Mouse (Mus musculus) embryonic facial prominence, embryonic 13.5 days (tissue): ENCODE results near the gene Pcnx3. TPM values are rescaled to one million over a fixed set of nuclear protein-coding genes. Genes with fewer than 3 reads are reported as not detected.
A peak's percentile ranks its signal among the peaks of the same experiment; 100 is the strongest.
"Not testable (repeated sequence)": the region's sequence is repeated elsewhere in the genome, so short reads cannot be mapped to it uniquely, and the experiment has no call there.

ENCODE experiments used
- ATAC-seq: fragments of 200-750 bp; cut with Nextera tagmentation; 2 replicates; pipeline ENCODE4 v1.8.0; 2017; ENCODE audit warnings: low read depth; ENCODE audit not compliant: insufficient number of reproducible peaks, insufficient read depth, low FRiP score, low TSS enrichment
- H3K27ac ChIP-seq: fragments of 300-500 bp; sonication (generic); 2 replicates; pipeline ENCODE4 v1.5.1; 2015; ENCODE audit warnings: moderate library complexity, mild to moderate bottlenecking, inconsistent platforms
- H3K27me3 ChIP-seq: fragments of 300-500 bp; sonication (generic); 2 replicates; pipeline ENCODE4 v1.6.1; 2015; ENCODE audit warnings: mild to moderate bottlenecking, inconsistent platforms
- H3K36me3 ChIP-seq: fragments of 300-500 bp; sonication (generic); 2 replicates; pipeline ENCODE4 v1.6.1; 2015; ENCODE audit warnings: mild to moderate bottlenecking, inconsistent platforms
- H3K4me1 ChIP-seq: fragments of 300-500 bp; sonication (generic); 2 replicates; pipeline ENCODE4 v1.6.1; 2015; ENCODE audit warnings: inconsistent platforms
- H3K4me2 ChIP-seq: fragments of 300-500 bp; sonication (generic); 2 replicates; pipeline ENCODE4 v1.6.1; 2015; ENCODE audit warnings: moderate library complexity, mild to moderate bottlenecking, inconsistent platforms
- H3K4me3 ChIP-seq: fragments of 300-500 bp; sonication (generic); 2 replicates; pipeline ENCODE4 v1.5.1; 2015; ENCODE audit warnings: mild to moderate bottlenecking, inconsistent platforms
- H3K9ac ChIP-seq: fragments of 300-500 bp; sonication (generic); 2 replicates; pipeline ENCODE4 v1.6.1; 2015; ENCODE audit warnings: mild to moderate bottlenecking, inconsistent platforms
- H3K9me3 ChIP-seq: fragments of 300-500 bp; sonication (generic); 2 replicates; pipeline ENCODE4 v1.6.1; 2016; ENCODE audit warnings: inconsistent platforms
- WGBS: fragments of 180-500 bp; shearing (Covaris S2); methylation state at CpG from one replicate; pipeline ENCODE4 v1.1.7; 2015; ENCODE audit warnings: mixed read lengths; 5-methylcytosine and 5-hydroxymethylcytosine counted together
- polyA plus RNA-seq: library from polyadenylated mRNA; unstranded; fragments of >200 nt; fragmentation: Nextera tagmentation; extraction: Ambion mirVana; gene quantifications from 2 replicates; pipeline ENCODE4 v1.2.1, GENCODE M21; 2015

Gene Pcnx3
- polyA plus RNA-seq, 1 experiment from 2014 or later: 26.5 TPM

- H3K36me3 ChIP-seq: peaks cover 59% of the 10 kb centered on the region
- H3K4me1 ChIP-seq: peaks cover 53% of the 10 kb centered on the region
- H3K27ac ChIP-seq: peak overlapping the region; percentile 94
- H3K4me2 ChIP-seq: peak overlapping the region; percentile 100
- peak overlapping the region; percentile 94 for H3K9ac ChIP-seq
- WGBS: 4% methylated on average over 42 of the region's 42 CpGs
- peak; percentile 49 for ATAC-seq
- H3K27me3 ChIP-seq: no peaks in the 10 kb centered on the region
- no peaks in the 10 kb centered on the region for H3K9me3 ChIP-seq
- peak overlapping the region; percentile 97 for H3K4me3 ChIP-seq
Observed at GRCm38 (mm10) chr19:5689565-5690342, 1.0 kb upstream of the Pcnx3 start.

GRCm38 (mm10) chr19:5689088-5689428, 350 bp upstream of the Pcnx3 start:
- under 1% methylated on average over 7 of the region's 7 CpGs for WGBS
- Histone ChIP-seq H3K36me3 (peaks cover 59% of the 10 kb centered on the region), H3K4me1 (peaks cover 52% of the 10 kb centered on the region)

GRCm38 (mm10) chr19:5687738-5688137, 970 bp downstream of the Pcnx3 start:
- peak overlapping the region; percentile 94 for H3K27ac ChIP-seq
- no peak for ATAC-seq

More at GRCm38 (mm10) chr19:5689088-5689428, 350 bp upstream of the Pcnx3 start:
- no peaks in the 10 kb centered on the region for H3K9me3 ChIP-seq
- peak overlapping the region; percentile 94 for H3K27ac ChIP-seq
- no peak for ATAC-seq
- no peaks in the 10 kb centered on the region for H3K27me3 ChIP-seq
- peak overlapping the region; percentile 97 for H3K4me3 ChIP-seq
- H3K9ac ChIP-seq: peak overlapping the region; percentile 94
- H3K4me2 ChIP-seq: peak overlapping the region; percentile 100

GRCm38 (mm10) chr19:5686954-5687353, 1.8 kb downstream of the Pcnx3 start:
- WGBS: 93% methylated on average over 12 of the region's 12 CpGs
- Histone ChIP-seq H3K4me2 (peak overlapping the region; percentile 100), H3K4me1 (peaks cover 31% of the 10 kb centered on the region), H3K9ac (peak overlapping the region; percentile 88), H3K36me3 (peaks cover 64% of the 10 kb centered on the region)
- not testable (repeated sequence) for ATAC-seq, H3K27ac ChIP-seq, H3K27me3 ChIP-seq, H3K4me3 ChIP-seq, H3K9me3 ChIP-seq

More at GRCm38 (mm10) chr19:5687738-5688137, 970 bp downstream of the Pcnx3 start:
- H3K27me3 ChIP-seq: no peaks in the 10 kb centered on the region
- H3K36me3 ChIP-seq: peaks cover 59% of the 10 kb centered on the region
- H3K4me1 ChIP-seq: peaks cover 39% of the 10 kb centered on the region
- peak overlapping the region; percentile 88 for H3K9ac ChIP-seq
- H3K4me2 ChIP-seq: peak overlapping the region; percentile 100
- no peaks in the 10 kb centered on the region for H3K9me3 ChIP-seq
- H3K4me3 ChIP-seq: peak overlapping the region; percentile 97
- 13% methylated on average over 9 of the region's 9 CpGs for WGBS

- no peak overlapping the region for H3K27ac ChIP-seq
- H3K9me3 ChIP-seq: no peaks in the 10 kb centered on the region
- peaks cover 26% of the 10 kb centered on the region for H3K4me1 ChIP-seq
- H3K9ac ChIP-seq: no peak overlapping the region
- WGBS: 92% methylated on average over 13 of the region's 13 CpGs
- H3K27me3 ChIP-seq: no peaks in the 10 kb centered on the region
- no peak overlapping the region for H3K4me3 ChIP-seq
- peaks cover 66% of the 10 kb centered on the region for H3K36me3 ChIP-seq
- ATAC-seq: no peak
- H3K4me2 ChIP-seq: no peak overlapping the region
Observed at GRCm38 (mm10) chr19:5686437-5686836, 2.3 kb downstream of the Pcnx3 start.

GRCm38 (mm10) chr19:5685861-5686260, 2.8 kb downstream of the Pcnx3 start:
- Histone ChIP-seq H3K4me3 (no peak overlapping the region), H3K36me3 (peaks cover 66% of the 10 kb centered on the region), H3K9ac (no peak overlapping the region), H3K4me2 (no peak overlapping the region), H3K4me1 (peaks cover 20% of the 10 kb centered on the region), H3K27me3 (no peaks in the 10 kb centered on the region), H3K27ac (no peak overlapping the region), H3K9me3 (no peaks in the 10 kb centered on the region)
- WGBS: 93% methylated on average over 11 of the region's 11 CpGs
- ATAC-seq: no peak

GRCm38 (mm10) chr19:5685431-5685830, 3.3 kb downstream of the Pcnx3 start:
- H3K4me3 ChIP-seq: no peak overlapping the region
- no peak overlapping the region for H3K27ac ChIP-seq
- WGBS: 95% methylated on average over 19 of the region's 19 CpGs
- no peaks in the 10 kb centered on the region for H3K9me3 ChIP-seq
- H3K4me1 ChIP-seq: peaks cover 16% of the 10 kb centered on the region
- H3K9ac ChIP-seq: 0 out of 2 replicates have a peak overlapping the region, but pooled peaks have one; percentile 11
- no peak overlapping the region for H3K4me2 ChIP-seq
- H3K36me3 ChIP-seq: peaks cover 66% of the 10 kb centered on the region
- ATAC-seq: no peak
- H3K27me3 ChIP-seq: no peaks in the 10 kb centered on the region

- Histone ChIP-seq H3K36me3 (peaks cover 70% of the 10 kb centered on the region), H3K27ac (no peak overlapping the region), H3K9me3 (no peaks in the 10 kb centered on the region), H3K27me3 (no peaks in the 10 kb centered on the region), H3K9ac (0 out of 2 replicates have a peak overlapping the region, but pooled peaks have one; percentile 11), H3K4me3 (no peak overlapping the region), H3K4me2 (no peak overlapping the region), H3K4me1 (peaks cover 12% of the 10 kb centered on the region)
- 93% methylated on average over 13 of the region's 13 CpGs for WGBS
- ATAC-seq: no peak
Observed at GRCm38 (mm10) chr19:5684985-5685384, 3.7 kb downstream of the Pcnx3 start.

- no peak overlapping the region for H3K27ac ChIP-seq
- peaks cover 12% of the 10 kb centered on the region for H3K4me1 ChIP-seq
- 87% methylated on average over 12 of the region's 12 CpGs for WGBS
- no peaks in the 10 kb centered on the region for H3K9me3 ChIP-seq
- no peak overlapping the region for H3K9ac ChIP-seq
- ATAC-seq: no peak
- H3K4me2 ChIP-seq: no peak overlapping the region
- no peaks in the 10 kb centered on the region for H3K27me3 ChIP-seq
- H3K4me3 ChIP-seq: no peak overlapping the region
- peaks cover 78% of the 10 kb centered on the region for H3K36me3 ChIP-seq
Observed at GRCm38 (mm10) chr19:5684236-5684635, 4.5 kb downstream of the Pcnx3 start.

GRCm38 (mm10) chr19:5680432-5680831, 8.3 kb downstream of the Pcnx3 start:
- no peak overlapping the region for H3K9ac ChIP-seq
- no peaks in the 10 kb centered on the region for H3K4me1 ChIP-seq
- ATAC-seq: no peak
- no peak overlapping the region for H3K27ac ChIP-seq
- no peaks in the 10 kb centered on the region for H3K9me3 ChIP-seq
- no peaks in the 10 kb centered on the region for H3K27me3 ChIP-seq
- 93% methylated on average over 4 of the region's 4 CpGs for WGBS
- no peak overlapping the region for H3K4me2 ChIP-seq
- peaks cover 97% of the 10 kb centered on the region for H3K36me3 ChIP-seq
- no peak overlapping the region for H3K4me3 ChIP-seq

GRCm38 (mm10) chr19:5668372-5668771, 20.3 kb downstream of the Pcnx3 start:
- 0 out of 2 replicates have a peak overlapping the region, but pooled peaks have one; percentile 16 for H3K9ac ChIP-seq
- peaks cover 8% of the 10 kb centered on the region for H3K4me1 ChIP-seq
- no peak for ATAC-seq
- WGBS: 92% methylated on average over 4 of the region's 4 CpGs
- H3K4me2 ChIP-seq: no peak overlapping the region
- no peak overlapping the region for H3K4me3 ChIP-seq
- H3K27ac ChIP-seq: no peak overlapping the region; the same call in 1 of the 2 replicates
- H3K27me3 ChIP-seq: no peaks in the 10 kb centered on the region
- no peaks in the 10 kb centered on the region for H3K9me3 ChIP-seq
- peaks cover 89% of the 10 kb centered on the region for H3K36me3 ChIP-seq

GRCm38 (mm10) chr19:5666386-5666785, 22.3 kb downstream of the Pcnx3 start:
- Histone ChIP-seq H3K4me3 (no peak overlapping the region), H3K36me3 (peaks cover 69% of the 10 kb centered on the region), H3K27ac (no peak overlapping the region), H3K9me3 (no peaks in the 10 kb centered on the region), H3K27me3 (no peaks in the 10 kb centered on the region), H3K4me2 (no peak overlapping the region), H3K4me1 (peaks cover 20% of the 10 kb centered on the region), H3K9ac (no peak overlapping the region)
- ATAC-seq: no peak
- 96% methylated on average over 18 of the region's 18 CpGs for WGBS
